Mouse (Mus musculus) MEL (cell line): Measurements from ENCODE around the gene 1500009C09Rik. TPM values are rescaled to one million over a fixed set of nuclear protein-coding genes. Genes with fewer than 3 reads are reported as not detected.

Experiments
- DNase-seq: peaks from one replicate; pipeline ENCODE4 v3.0.0; 2011; ENCODE audit warnings: low read depth, low spot score
- H3K27ac ChIP-seq: 2 replicates; pipeline ENCODE4 v1.5.1; 2012; ENCODE audit warnings: low read depth, mild to moderate bottlenecking, control low read depth, low read length, moderate library complexity; ENCODE audit not compliant: control insufficient read depth
- H3K27me3 ChIP-seq, 2 experiments: fragments of 150-350 bp in 1 of 2; sonication (generic) in 1 of 2; 2 replicates each; pipeline ENCODE4 v1.6.1; 2012; ENCODE audit warnings: low read length in 2 of 2, mild to moderate bottlenecking in 2 of 2, improper control_type of control experiment in 1 of 2, moderate library complexity in 1 of 2; ENCODE audit not compliant: insufficient read depth in 2 of 2, control insufficient read depth in 1 of 2
- H3K36me3 ChIP-seq, 2 experiments: 2 replicates each; pipeline ENCODE4 v1.6.1; 2012 to 2014; ENCODE audit warnings: low read length in 2 of 2, improper control_type of control experiment in 1 of 2, inconsistent platforms in 1 of 2, mild to moderate bottlenecking in 1 of 2; ENCODE audit not compliant: insufficient read depth in 2 of 2, control insufficient read depth in 1 of 2
- H3K4me1 ChIP-seq, 2 experiments: fragments of 150-350 bp in 1 of 2; sonication (generic) in 1 of 2; 2 replicates each; pipeline ENCODE4 v1.6.1; 2012; ENCODE audit warnings: low read length in 2 of 2, improper control_type of control experiment in 1 of 2, mild to moderate bottlenecking in 1 of 2; ENCODE audit not compliant: insufficient read depth in 2 of 2, control insufficient read depth in 1 of 2
- H3K4me3 ChIP-seq, 2 experiments: fragments of 150-350 bp in 1 of 2; sonication (generic) in 1 of 2; 2 replicates each; pipeline ENCODE4 v1.5.1; 2012; ENCODE audit warnings: low read depth in 2 of 2, low read length in 2 of 2, mild to moderate bottlenecking in 2 of 2, moderate library complexity in 2 of 2, control low read depth in 1 of 2, improper control_type of control experiment in 1 of 2; ENCODE audit not compliant: control insufficient read depth in 1 of 2, insufficient read depth in 1 of 2
- H3K79me2 ChIP-seq: 2 replicates; pipeline ENCODE4 v1.6.1; 2012; ENCODE audit warnings: mild to moderate bottlenecking, low read length, moderate library complexity; ENCODE audit not compliant: control insufficient read depth, poor library complexity, insufficient read depth
- H3K9ac ChIP-seq: 2 replicates; pipeline ENCODE4 v1.6.1; 2012; ENCODE audit warnings: low read depth, mild to moderate bottlenecking, control low read depth, low read length, moderate library complexity; ENCODE audit not compliant: control insufficient read depth, poor library complexity, severe bottlenecking
- H3K9me3 ChIP-seq: fragments of 150-350 bp; sonication (generic); replicated peaks from 2 replicates; pipeline ENCODE4 v1.6.1; 2012; ENCODE audit warnings: mild to moderate bottlenecking, low read length, improper control_type of control experiment, moderate library complexity; ENCODE audit not compliant: insufficient read depth
- BHLHE40 ChIP-seq: IDR thresholded peaks from 2 replicates; pipeline ENCODE4 v1.6.1; 2012; ENCODE audit warnings: low read depth, mild to moderate bottlenecking, inconsistent platforms, low read length, improper control_type of control experiment, borderline replicate concordance
- CHD1 ChIP-seq: IDR thresholded peaks from 2 replicates; pipeline ENCODE4 v1.6.1; 2012; ENCODE audit warnings: low read depth, mild to moderate bottlenecking, inconsistent platforms, low read length, improper control_type of control experiment
- CHD2 ChIP-seq: IDR thresholded peaks from 2 replicates; pipeline ENCODE4 v1.6.1; 2011; ENCODE audit warnings: low read length, improper control_type of control experiment
- CTCF ChIP-seq, 3 experiments: IDR thresholded peaks in 2 of 3; conservative IDR thresholded peaks in 1 of 3; 2 replicates each; pipeline ENCODE4 v1.5.1; 2011 to 2012; ENCODE audit warnings: low read length in 3 of 3, low read depth in 2 of 3, mild to moderate bottlenecking in 2 of 3, improper control_type of control experiment in 1 of 3, inconsistent platforms in 1 of 3, mixed read lengths in 1 of 3, moderate library complexity in 1 of 3; ENCODE audit not compliant: control insufficient read depth in 1 of 3, insufficient read depth in 1 of 3, poor library complexity in 1 of 3, severe bottlenecking in 1 of 3
- E2F4 ChIP-seq: IDR thresholded peaks from 2 replicates; pipeline ENCODE4 v1.6.1; 2011; ENCODE audit warnings: low read depth, low read length, improper control_type of control experiment, borderline replicate concordance
- ELF1 ChIP-seq: IDR thresholded peaks from 2 replicates; pipeline ENCODE4 v1.6.1; 2014; ENCODE audit warnings: low read depth, mild to moderate bottlenecking, inconsistent platforms, low read length, improper control_type of control experiment, moderate library complexity
- EP300 ChIP-seq, 2 experiments: IDR thresholded peaks; 2 replicates each; pipeline ENCODE4 v1.6.1; 2011; ENCODE audit warnings: improper control_type of control experiment in 2 of 2, low read length in 2 of 2, low read depth in 1 of 2, mild to moderate bottlenecking in 1 of 2
- ETS1 ChIP-seq: IDR thresholded peaks from 2 replicates; pipeline ENCODE4 v1.6.1; 2012; ENCODE audit warnings: low read depth, mild to moderate bottlenecking, inconsistent platforms, low read length, improper control_type of control experiment, moderate library complexity
- GABPA ChIP-seq: IDR thresholded peaks from 2 replicates; pipeline ENCODE4 v1.6.1; 2012; ENCODE audit warnings: low read depth, mild to moderate bottlenecking, inconsistent platforms, low read length, improper control_type of control experiment, moderate library complexity
- GATA1 ChIP-seq: IDR thresholded peaks from 2 replicates; pipeline ENCODE4 v1.6.1; 2011; ENCODE audit warnings: low read depth, low read length, improper control_type of control experiment
- KAT2A ChIP-seq: conservative IDR thresholded peaks from 2 replicates; pipeline ENCODE4 v1.6.1; 2012; ENCODE audit warnings: low read depth, low read length, improper control_type of control experiment, inconsistent platforms
- MAFK ChIP-seq: IDR thresholded peaks from 2 replicates; pipeline ENCODE4 v1.6.1; 2011; ENCODE audit warnings: low read depth, mild to moderate bottlenecking, low read length, improper control_type of control experiment, borderline replicate concordance
- MAX ChIP-seq: IDR thresholded peaks from 2 replicates; pipeline ENCODE4 v1.6.1; 2011; ENCODE audit warnings: low read length, improper control_type of control experiment
- MAZ ChIP-seq: IDR thresholded peaks from 2 replicates; pipeline ENCODE4 v1.6.1; 2012; ENCODE audit warnings: low read depth, mild to moderate bottlenecking, inconsistent platforms, low read length, improper control_type of control experiment
- MYC ChIP-seq: IDR thresholded peaks from 2 replicates; pipeline ENCODE4 v1.6.1; 2011; ENCODE audit warnings: low read depth, mild to moderate bottlenecking, low read length, improper control_type of control experiment, moderate library complexity
- POLR2AphosphoS2 ChIP-seq: IDR thresholded peaks from 2 replicates; pipeline ENCODE4 v1.6.1; 2011; ENCODE audit warnings: low read length, improper control_type of control experiment
- RAD21 ChIP-seq: IDR thresholded peaks from 2 replicates; pipeline ENCODE4 v1.6.1; 2011; ENCODE audit warnings: mild to moderate bottlenecking, low read depth, low read length, improper control_type of control experiment
- RCOR1 ChIP-seq: IDR thresholded peaks from 2 replicates; pipeline ENCODE4 v1.6.1; 2012; ENCODE audit warnings: low read depth, mild to moderate bottlenecking, inconsistent platforms, low read length, improper control_type of control experiment
- SIN3A ChIP-seq: IDR thresholded peaks from 2 replicates; pipeline ENCODE4 v1.6.1; 2012; ENCODE audit warnings: low read length, improper control_type of control experiment, inconsistent platforms
- TAL1 ChIP-seq: IDR thresholded peaks from 2 replicates; pipeline ENCODE4 v1.6.1; 2012; ENCODE audit warnings: mild to moderate bottlenecking, inconsistent platforms, low read length, moderate library complexity, mixed read lengths
- UBTF ChIP-seq: IDR thresholded peaks from 2 replicates; pipeline ENCODE4 v1.6.1; 2012; ENCODE audit warnings: low read depth, mild to moderate bottlenecking, inconsistent platforms, low read length, improper control_type of control experiment, moderate library complexity, borderline replicate concordance; ENCODE audit not compliant: insufficient read depth
- ZC3H11A ChIP-seq: IDR thresholded peaks from 2 replicates; pipeline ENCODE4 v1.6.1; 2012; ENCODE audit warnings: low read depth, mild to moderate bottlenecking, inconsistent platforms, low read length, improper control_type of control experiment
- ZMIZ1 ChIP-seq: IDR thresholded peaks from 2 replicates; pipeline ENCODE4 v1.6.1; 2012; ENCODE audit warnings: low read depth, mild to moderate bottlenecking, inconsistent platforms, low read length, improper control_type of control experiment, moderate library complexity
- polyA plus RNA-seq, 2 experiments: library from polyadenylated mRNA; stranded (reverse) in 1 of 2; unstranded in 1 of 2; fragments of >175 nt in 1 of 2; fragments of >200 nt in 1 of 2; gene quantifications; 2 replicates each; pipeline versions ENCODE4 v1.2.1 to v1.2.4; 2012; ENCODE audit warnings: low replicate concordance in 2 of 2, low read depth in 1 of 2; ENCODE audit not compliant: insufficient read length in 2 of 2, insufficient read depth in 1 of 2, missing spikeins in 1 of 2
- total RNA-seq: library from RNA; depleted of rRNA; stranded (reverse); fragments of 300-350 nt; gene quantifications from 2 replicates; pipeline ENCODE4 v1.2.3, GENCODE M21; 2012

1500009C09Rik gene
- total and polyA plus RNA-seq, 3 experiments: not detected

DNA sequence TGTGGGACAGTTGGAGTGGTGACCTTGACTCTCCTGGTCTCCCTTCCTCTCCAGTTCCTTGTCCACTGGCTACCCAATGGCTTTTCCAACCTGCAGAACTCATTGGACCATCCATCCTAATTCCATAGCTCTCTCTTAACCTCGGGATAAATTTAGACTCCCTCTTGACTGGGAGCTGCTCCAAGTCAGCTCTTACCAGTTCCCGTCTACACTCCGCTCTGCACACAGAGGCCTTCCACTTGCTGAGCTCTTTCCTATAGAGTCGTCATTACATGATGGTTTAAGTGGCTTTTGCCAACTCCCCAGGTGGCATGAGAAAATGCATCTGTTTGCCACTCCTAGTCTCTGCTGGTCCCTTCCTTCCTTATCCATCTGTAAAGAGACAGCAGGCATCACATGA is 28.4 kb downstream of the 1500009C09Rik start:
- TF ChIP-seq RCOR1 (no peak), ZC3H11A (no peak), SIN3A (no peak), TAL1 (no peak), MAZ (no peak)
- H3K9me3 ChIP-seq: no peaks in the 10 kb centered on the region
- no peaks in the 10 kb centered on the region for H3K27me3 ChIP-seq
- no peaks in the 10 kb centered on the region for H3K79me2 ChIP-seq
- DNase-seq: no peak
- H3K27ac ChIP-seq: no peak overlapping the region
- no peak overlapping the region for H3K4me3 ChIP-seq
- H3K9ac ChIP-seq: no peak overlapping the region
- H3K36me3 ChIP-seq: no peaks in the 10 kb centered on the region
- H3K4me1 ChIP-seq: peaks cover 0 to under 1% of the 10 kb centered on the region in 2 experiments; a peak in 1 of 4 replicates

DNA sequence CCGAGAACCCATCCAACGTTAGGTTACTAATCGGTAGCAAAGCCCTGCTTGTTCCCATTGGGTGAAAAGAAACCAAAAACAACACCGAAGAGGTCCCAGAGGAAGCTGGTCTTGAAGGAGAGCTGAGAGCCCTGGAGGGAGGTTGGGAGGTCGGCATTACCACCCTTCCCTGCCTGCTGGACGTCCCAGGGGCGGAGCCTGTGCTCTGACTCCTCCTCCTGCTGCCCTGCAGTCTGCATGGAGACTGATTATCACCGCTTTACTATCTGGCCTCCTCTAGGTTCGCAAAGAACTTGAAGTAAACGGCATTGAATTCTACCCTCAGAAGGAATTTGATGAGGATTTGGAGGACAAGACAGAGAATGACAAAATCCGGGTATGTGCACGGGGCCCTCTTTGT is 34.0 kb downstream of the 1500009C09Rik start:
- no peaks in the 10 kb centered on the region for H3K9me3 ChIP-seq
- TF ChIP-seq ZMIZ1 (no peak), GABPA (no peak), MAX (no peak), RAD21 (no peak), EP300 (IDR thresholded peaks at IDR 0.05; ENCODE audit: low read depth in 1 of 2, low read length in 2 of 2) (no peak), ETS1 (no peak), CTCF (IDR thresholded peaks at IDR 0.05 in 2 of 3, conservative IDR thresholded peaks at IDR 0.05 in 1 of 3; ENCODE audit: control insufficient read depth in 1 of 3, insufficient read depth in 1 of 3, low read depth in 2 of 3, low read length in 3 of 3, poor library complexity in 1 of 3, severe bottlenecking in 1 of 3) (no peak), GATA1 (no peak), UBTF (no peak), ZC3H11A (no peak), BHLHE40 (no peak), KAT2A (no peak), MAFK (no peak), CHD2 (no peak), E2F4 (no peak), CHD1 (no peak), POLR2AphosphoS2 (no peak), MYC (no peak), ELF1 (no peak)
- H3K9ac ChIP-seq: no peak overlapping the region
- no peaks in the 10 kb centered on the region for H3K36me3 ChIP-seq
- no peak overlapping the region for H3K4me3 ChIP-seq
- DNase-seq: peak; percentile 47
- no peak overlapping the region for H3K27ac ChIP-seq
- H3K79me2 ChIP-seq: no peaks in the 10 kb centered on the region
- peaks cover 5 to 9% of the 10 kb centered on the region in 2 experiments for H3K27me3 ChIP-seq
- peaks cover 0 to 3% of the 10 kb centered on the region in 2 experiments; a peak in 1 of 4 replicates for H3K4me1 ChIP-seq
